1 mouse cellular context compared by ENCODE assay signal in genomic region chr14:77928653-77929052, GRCm38 (mm10).
"Had no signal": no experiment of that assay in that cellular context is flagged by ENCODE, and none has a peak within 500 bp of the region (broad histone marks: within the 10 kb centered on the region; RNA-seq: fewer than 3 reads in every experiment).

No protein-coding gene starts in this region.

- ATAC-seq: midbrain, embryonic 16.5 days had no signal
